17 mouse cellular contexts compared by ENCODE assay signal in genomic region chr5:150302123-150302522, GRCm38 (mm10).
"Had no signal": no experiment of that assay in that cellular context is flagged by ENCODE, and none has a peak within 500 bp of the region (broad histone marks: within the 10 kb centered on the region; RNA-seq: fewer than 3 reads in every experiment).

No protein-coding gene starts in this region.

- ATAC-seq: liver, postnatal 0 days; midbrain, embryonic 15.5 days had no signal

- H3K27me3 ChIP-seq: kidney, embryonic 15.5 days; limb, embryonic 12.5 days; liver, embryonic 13.5 days; lung, embryonic 15.5 days; megakaryocyte, embryonic 14.5 days; midbrain, embryonic 15.5 days; neural tube, embryonic 12.5 days had no signal

- H3K4me3 ChIP-seq: kidney, embryonic 15.5 days; limb, embryonic 12.5 days; liver, embryonic 13.5 days; lung, embryonic 15.5 days; megakaryocyte, embryonic 14.5 days; midbrain, embryonic 15.5 days; neural tube, embryonic 12.5 days had no signal

- H3K4me1 ChIP-seq: kidney, embryonic 15.5 days; limb, embryonic 12.5 days; liver, embryonic 13.5 days; lung, embryonic 15.5 days; megakaryocyte, embryonic 14.5 days; neural tube, embryonic 12.5 days had no signal

- DNase-seq: kidney, postnatal 25 days; layer of hippocampus, adult 9-11 months; layer of hippocampus, postnatal 36 days; liver; liver, embryonic 13.5 days; liver, postnatal 0 days; lung, postnatal 14 days; thymus, adult 2 months; thymus, postnatal 25 days had no signal

- H3K27ac ChIP-seq: kidney, embryonic 15.5 days; limb, embryonic 12.5 days; liver, embryonic 13.5 days; lung, embryonic 15.5 days; macrophage; midbrain, embryonic 15.5 days; neural tube, embryonic 12.5 days had no signal

- H3K36me3 ChIP-seq: kidney, embryonic 15.5 days; limb, embryonic 12.5 days; liver, embryonic 13.5 days; lung, embryonic 15.5 days; midbrain, embryonic 15.5 days; neural tube, embryonic 12.5 days had no signal

- H3K9me3 ChIP-seq: kidney, embryonic 15.5 days; limb, embryonic 12.5 days; liver, embryonic 13.5 days; lung, embryonic 15.5 days; midbrain, embryonic 15.5 days; neural tube, embryonic 12.5 days had no signal

- H3K9ac ChIP-seq: kidney, embryonic 15.5 days; limb, embryonic 12.5 days; liver, embryonic 13.5 days; liver, postnatal 0 days; lung, embryonic 15.5 days; midbrain, embryonic 15.5 days; neural tube, embryonic 12.5 days had no signal

- H3K4me2 ChIP-seq: kidney, embryonic 15.5 days; limb, embryonic 12.5 days; liver, embryonic 13.5 days; lung, embryonic 15.5 days; midbrain, embryonic 11.5 days; midbrain, embryonic 15.5 days; neural tube, embryonic 12.5 days had no signal
